Mouse (Mus musculus): Measurements from ENCODE around the gene Tjp2. TPM values are rescaled to one million over a fixed set of nuclear protein-coding genes. Genes with fewer than 3 reads are reported as not detected.
"Not testable (repeated sequence)": the region's sequence is repeated elsewhere in the genome, so short reads cannot be mapped to it uniquely, and the experiment has no call there.

Gene Tjp2
- polyA plus RNA-seq, 1 experiment from 2014 or later: 26.7 TPM

DNA sequence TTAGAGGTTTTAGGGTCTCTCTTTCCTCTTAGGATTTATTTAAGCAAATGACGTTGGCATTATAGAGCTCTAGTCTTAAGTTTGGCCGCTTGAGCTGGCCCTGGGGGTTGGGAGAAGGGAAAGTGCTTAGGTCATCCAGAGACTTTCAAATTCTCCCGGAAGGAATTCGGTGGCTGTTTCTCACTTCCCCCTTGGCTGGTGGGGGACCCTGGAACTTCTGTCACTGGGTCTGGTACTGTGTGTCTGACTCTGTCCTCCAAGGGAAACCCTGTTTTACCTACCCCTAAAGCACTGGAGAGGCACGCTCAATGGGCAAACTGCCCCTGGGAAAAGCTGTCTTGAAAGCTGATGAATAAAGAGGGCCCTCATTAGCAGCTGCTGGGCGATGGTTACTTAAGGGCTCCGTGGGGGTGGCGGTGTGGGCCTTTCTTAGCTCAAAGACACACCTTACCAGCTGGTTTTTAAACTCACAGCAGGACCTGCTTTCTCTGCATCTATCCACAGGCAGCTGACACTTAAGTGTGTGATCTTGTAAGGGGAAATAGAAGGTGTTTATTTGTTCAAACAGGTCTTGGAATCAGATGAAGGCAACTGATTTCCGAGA lies 28.9 kb upstream of the Tjp2 start:
- DNase-seq (ENCODE audit: low spot score): no peak
- Histone ChIP-seq H3K4me3 (no peak overlapping the region), H3K9me3 (no peaks in the 10 kb centered on the region), H3K27ac (no peak overlapping the region), H3K27me3 (ENCODE audit: insufficient read depth, poor library complexity, severe bottlenecking) (no peaks in the 10 kb centered on the region), H3K36me3 (no peaks in the 10 kb centered on the region), H3K4me1 (replicated peaks) (peaks cover 14% of the 10 kb centered on the region)
- WGBS: 39% methylated on average over 9 of the region's 9 CpGs

DNA sequence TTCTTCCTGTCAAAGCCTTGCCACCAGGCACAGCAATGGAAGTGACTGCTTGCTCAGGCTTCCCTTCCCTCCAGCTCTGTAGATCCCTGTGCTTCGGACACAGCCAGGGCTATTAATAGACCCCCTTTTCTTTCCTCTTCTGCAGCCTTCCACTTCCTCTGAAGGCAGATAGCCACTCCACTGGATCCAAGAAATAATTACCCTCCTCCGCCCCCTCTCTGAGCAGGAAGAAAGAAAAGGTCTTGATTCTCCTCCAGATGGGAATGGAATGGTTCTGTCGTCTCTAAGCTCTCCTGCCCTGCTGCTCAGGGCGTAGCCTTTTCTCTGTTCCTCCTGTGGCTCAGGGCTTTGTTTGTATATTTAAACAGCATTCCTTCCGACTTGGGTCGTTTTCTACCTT lies 27.0 kb upstream of the Tjp2 start:
- no peaks in the 10 kb centered on the region for H3K9me3 ChIP-seq
- H3K27me3 ChIP-seq (ENCODE audit: insufficient read depth, poor library complexity, severe bottlenecking): no peaks in the 10 kb centered on the region
- H3K4me3 ChIP-seq: no peak overlapping the region
- no peaks in the 10 kb centered on the region for H3K36me3 ChIP-seq
- peak overlapping the region; percentile 17; the same call in 1 of the 2 replicates for H3K27ac ChIP-seq
- no peak for DNase-seq (ENCODE audit: low spot score)
- WGBS: 23% methylated on average over 6 of the region's 6 CpGs
- peaks cover 14% of the 10 kb centered on the region for H3K4me1 ChIP-seq (replicated peaks)

DNA sequence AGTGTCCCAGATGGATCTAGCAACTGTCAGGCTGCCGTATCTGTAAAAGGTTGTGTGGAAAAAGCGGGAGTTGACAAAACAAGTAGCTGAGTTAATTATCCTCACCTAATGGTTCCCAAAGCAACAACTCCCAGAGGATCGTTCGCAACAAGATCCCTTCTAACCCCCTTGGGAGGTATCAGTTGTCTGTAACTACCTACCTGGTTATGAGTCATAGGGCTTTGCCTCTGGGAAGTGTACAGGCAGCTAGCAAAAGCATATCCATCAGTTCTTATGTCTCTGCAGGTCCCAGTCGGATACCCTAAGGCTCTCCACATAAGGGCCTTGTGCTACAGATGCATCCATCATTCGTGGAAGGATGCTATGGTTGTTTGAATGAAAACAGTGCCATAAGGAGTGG lies 18.5 kb upstream of the Tjp2 start:
- no peaks in the 10 kb centered on the region for H3K9me3 ChIP-seq
- H3K4me1 ChIP-seq (replicated peaks): peaks cover 13% of the 10 kb centered on the region
- 86% methylated on average over 6 of the region's 6 CpGs for WGBS
- DNase-seq (ENCODE audit: low spot score): no peak
- no peaks in the 10 kb centered on the region for H3K27me3 ChIP-seq (ENCODE audit: insufficient read depth, poor library complexity, severe bottlenecking)
- no peaks in the 10 kb centered on the region for H3K36me3 ChIP-seq
- H3K27ac ChIP-seq: no peak overlapping the region
- H3K4me3 ChIP-seq: no peak overlapping the region

DNA sequence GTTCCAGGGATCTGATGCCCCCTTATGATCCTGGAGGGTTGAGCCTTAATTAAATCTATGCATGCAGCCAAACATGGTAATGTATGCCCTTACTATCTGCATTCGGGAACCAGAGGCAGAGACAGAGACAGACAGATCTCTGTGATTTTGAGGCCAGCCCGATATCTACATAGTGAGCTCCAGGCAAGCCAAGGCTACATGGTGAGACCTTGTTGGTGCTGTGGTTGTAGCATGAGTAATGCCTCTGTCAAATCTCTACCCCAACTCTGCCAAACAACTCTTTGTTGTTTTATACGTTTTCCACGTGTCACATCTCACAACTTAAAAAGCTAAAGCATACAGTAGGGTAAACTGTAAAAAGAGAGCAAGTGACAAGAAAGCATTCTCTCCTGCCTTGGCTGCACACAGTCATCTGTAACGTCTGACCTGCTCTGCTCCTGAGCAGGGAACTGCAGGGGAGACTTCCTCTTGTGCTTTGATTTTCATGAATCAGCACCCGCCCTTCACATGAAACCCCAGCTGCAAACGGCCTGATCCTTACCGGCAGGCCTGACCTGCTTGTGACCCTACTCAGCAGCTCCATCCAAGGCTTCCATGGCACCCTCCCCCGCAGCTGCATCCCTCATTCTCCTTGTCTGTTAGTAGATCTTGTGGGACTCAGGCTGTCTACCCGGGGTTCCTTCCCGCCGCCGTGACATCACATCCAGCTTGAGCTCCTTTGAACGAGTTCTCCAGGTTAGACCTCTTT lies 17.1 kb upstream of the Tjp2 start:
- WGBS: 31% methylated on average over 14 of the region's 14 CpGs
- H3K27ac ChIP-seq: peak overlapping the region; percentile 46
- H3K9me3 ChIP-seq: no peaks in the 10 kb centered on the region
- peaks cover 13% of the 10 kb centered on the region for H3K4me1 ChIP-seq (replicated peaks)
- no peak overlapping the region for H3K4me3 ChIP-seq
- DNase-seq (ENCODE audit: low spot score): peak; percentile 51
- H3K27me3 ChIP-seq (ENCODE audit: insufficient read depth, poor library complexity, severe bottlenecking): no peaks in the 10 kb centered on the region
- H3K36me3 ChIP-seq: no peaks in the 10 kb centered on the region

DNA sequence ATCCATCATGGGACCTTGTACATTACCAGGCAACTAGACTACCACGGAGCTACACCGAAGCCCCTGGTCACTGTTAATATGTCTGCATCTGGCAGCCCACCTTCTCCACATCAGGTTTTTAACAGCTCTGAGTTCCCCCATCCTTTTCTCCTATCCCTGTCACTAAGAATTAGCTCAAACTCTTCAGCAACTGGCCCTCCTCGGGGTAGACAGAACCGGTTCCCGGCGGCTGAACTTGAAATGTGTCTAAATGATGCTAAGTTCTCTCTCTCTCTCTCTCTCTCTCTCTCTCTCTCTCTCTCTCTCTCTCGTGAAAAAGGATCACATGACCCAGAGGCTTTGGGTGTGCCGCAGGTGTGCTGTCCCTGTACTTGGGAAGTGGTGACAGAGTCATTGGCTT lies 16.4 kb upstream of the Tjp2 start:
- no peak overlapping the region for H3K4me3 ChIP-seq
- H3K27ac ChIP-seq: no peak overlapping the region
- no peaks in the 10 kb centered on the region for H3K36me3 ChIP-seq
- no peaks in the 10 kb centered on the region for H3K9me3 ChIP-seq
- H3K4me1 ChIP-seq (replicated peaks): peaks cover 13% of the 10 kb centered on the region
- 86% methylated on average over 8 of the region's 8 CpGs for WGBS
- H3K27me3 ChIP-seq (ENCODE audit: insufficient read depth, poor library complexity, severe bottlenecking): no peaks in the 10 kb centered on the region
- DNase-seq (ENCODE audit: low spot score): no peak

DNA sequence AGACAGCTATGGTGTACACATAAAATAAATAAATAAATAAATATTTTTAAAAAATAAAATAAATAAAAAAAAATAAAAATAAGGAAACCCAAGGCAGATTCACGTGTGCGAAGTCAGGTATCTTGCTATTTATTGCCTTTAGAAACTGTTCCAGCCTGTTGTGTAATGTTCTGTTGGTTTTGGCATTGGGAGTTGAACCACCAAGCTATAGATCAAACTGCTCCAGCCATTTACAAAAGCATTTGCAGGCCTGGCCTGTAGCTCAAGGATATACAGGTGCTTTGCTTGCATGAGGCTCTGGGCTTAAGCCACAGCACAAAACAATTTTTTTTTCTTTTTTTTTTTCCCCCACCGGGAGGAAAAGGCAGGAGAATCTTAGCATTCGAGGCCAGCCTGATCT lies 13.2 kb upstream of the Tjp2 start:
- Histone ChIP-seq H3K4me3 (no peak overlapping the region), H3K27ac (no peak overlapping the region), H3K9me3 (no peaks in the 10 kb centered on the region), H3K4me1 (replicated peaks) (peaks cover 13% of the 10 kb centered on the region), H3K27me3 (ENCODE audit: insufficient read depth, poor library complexity, severe bottlenecking) (no peaks in the 10 kb centered on the region), H3K36me3 (no peaks in the 10 kb centered on the region)
- 88% methylated on average over 4 of the region's 4 CpGs for WGBS
- no peak for DNase-seq (ENCODE audit: low spot score)

DNA sequence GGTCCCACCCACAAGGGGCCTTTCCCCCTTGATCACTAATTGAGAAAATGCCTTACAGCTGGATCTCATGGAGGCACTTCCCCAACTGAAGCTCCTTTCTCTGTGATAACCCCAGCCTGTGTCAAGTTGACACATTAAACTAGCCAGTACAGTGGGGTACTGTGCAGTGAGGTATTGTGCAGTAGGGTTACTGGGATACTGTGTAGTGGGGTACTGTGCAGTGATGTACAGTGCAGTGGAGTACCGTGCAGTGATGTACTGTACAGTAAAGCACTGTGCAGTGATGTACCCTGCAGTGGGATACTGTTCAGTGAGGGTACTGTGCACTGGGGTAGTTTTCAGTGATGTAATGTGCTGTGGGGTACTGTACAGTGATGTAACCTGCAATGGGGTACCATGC lies 7.5 kb upstream of the Tjp2 start:
- not testable (repeated sequence) for H3K36me3 ChIP-seq; DNase-seq (ENCODE audit: low spot score); H3K27me3 ChIP-seq (ENCODE audit: insufficient read depth, poor library complexity, severe bottlenecking); H3K4me3 ChIP-seq; H3K27ac ChIP-seq; H3K4me1 ChIP-seq (replicated peaks); H3K9me3 ChIP-seq
- 88% methylated on average over 1 of the region's 1 CpGs for WGBS

DNA sequence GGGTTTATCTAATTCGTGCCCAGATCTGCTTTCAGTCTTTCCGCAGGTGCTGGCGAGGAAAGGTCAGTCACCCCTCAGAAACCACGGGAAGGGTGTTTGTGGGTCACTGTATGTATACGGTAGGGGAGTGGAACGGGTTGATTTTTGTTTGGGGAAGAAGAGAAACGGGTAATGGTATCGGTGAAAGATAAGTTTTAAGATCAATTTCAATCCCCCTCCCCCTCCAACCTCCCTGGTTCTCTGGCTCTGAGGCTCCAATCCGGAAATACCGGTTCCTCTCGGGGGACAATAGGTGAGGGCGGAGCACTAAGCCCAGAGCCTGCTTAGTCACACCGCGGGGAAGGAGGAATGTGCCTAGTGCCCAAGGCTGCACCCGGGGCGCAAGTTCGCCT lies 471 bp upstream of the Tjp2 start:
- peak overlapping the region; percentile 83 for H3K27ac ChIP-seq
- peaks cover 27% of the 10 kb centered on the region for H3K4me1 ChIP-seq (replicated peaks)
- H3K27me3 ChIP-seq (ENCODE audit: insufficient read depth, poor library complexity, severe bottlenecking): peaks cover 47% of the 10 kb centered on the region
- H3K4me3 ChIP-seq: peak overlapping the region; percentile 65
- WGBS: under 1% methylated on average over 17 of the region's 17 CpGs
- H3K9me3 ChIP-seq: no peaks in the 10 kb centered on the region
- peak; percentile 53 for DNase-seq (ENCODE audit: low spot score)
- no peaks in the 10 kb centered on the region for H3K36me3 ChIP-seq

DNA sequence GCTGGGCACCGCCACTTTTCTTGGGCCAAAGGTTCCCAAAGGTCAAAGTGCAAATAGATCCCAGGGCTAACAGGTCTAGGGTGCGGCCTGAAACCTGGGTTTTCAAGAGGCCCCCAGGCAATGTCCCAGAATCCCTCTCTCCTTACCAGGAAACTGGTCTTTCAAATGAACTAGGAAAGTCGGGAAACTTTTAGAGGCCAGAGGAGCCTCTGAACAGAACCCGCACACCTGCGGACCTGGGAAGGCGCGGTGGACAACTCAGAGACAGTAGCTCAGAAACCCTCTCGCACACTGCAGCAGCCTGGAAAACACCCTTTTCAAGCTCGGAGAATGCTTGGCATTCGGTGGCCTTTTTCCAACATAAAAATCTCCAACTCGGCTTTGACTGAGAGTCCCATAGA lies 979 bp downstream of the Tjp2 start:
- Histone ChIP-seq H3K4me3 (peak overlapping the region; percentile 65), H3K27me3 (ENCODE audit: insufficient read depth, poor library complexity, severe bottlenecking) (peaks cover 47% of the 10 kb centered on the region), H3K27ac (peak overlapping the region; percentile 83; the same call in 1 of the 2 replicates), H3K4me1 (replicated peaks) (peaks cover 38% of the 10 kb centered on the region), H3K9me3 (no peaks in the 10 kb centered on the region), H3K36me3 (no peaks in the 10 kb centered on the region)
- WGBS: 8% methylated on average over 11 of the region's 11 CpGs
- no peak for DNase-seq (ENCODE audit: low spot score)

DNA sequence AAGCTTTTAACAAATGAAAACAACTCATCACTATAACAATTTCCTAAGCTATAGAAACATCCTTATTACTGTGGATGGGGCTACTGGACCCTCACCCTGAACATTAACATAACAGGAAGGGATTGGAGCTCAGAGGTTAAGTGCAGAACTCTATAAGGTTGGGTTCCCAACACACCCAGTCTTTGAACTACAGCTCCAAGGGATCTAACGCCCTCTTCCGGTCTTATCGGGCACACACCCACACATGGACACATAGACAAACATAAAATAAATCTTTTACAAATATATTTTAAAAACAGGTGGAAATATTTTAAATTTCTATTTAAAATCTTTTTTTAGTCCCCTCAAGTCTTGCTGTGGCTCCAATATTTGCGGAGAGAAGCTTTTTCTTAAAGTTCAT lies 3.4 kb downstream of the Tjp2 start:
- WGBS: 92% methylated on average over 4 of the region's 4 CpGs
- Histone ChIP-seq H3K27me3 (ENCODE audit: insufficient read depth, poor library complexity, severe bottlenecking) (peaks cover 42% of the 10 kb centered on the region), H3K4me3 (no peak overlapping the region), H3K36me3 (no peaks in the 10 kb centered on the region), H3K27ac (no peak overlapping the region), H3K9me3 (no peaks in the 10 kb centered on the region), H3K4me1 (replicated peaks) (peaks cover 42% of the 10 kb centered on the region)
- no peak for DNase-seq (ENCODE audit: low spot score)

DNA sequence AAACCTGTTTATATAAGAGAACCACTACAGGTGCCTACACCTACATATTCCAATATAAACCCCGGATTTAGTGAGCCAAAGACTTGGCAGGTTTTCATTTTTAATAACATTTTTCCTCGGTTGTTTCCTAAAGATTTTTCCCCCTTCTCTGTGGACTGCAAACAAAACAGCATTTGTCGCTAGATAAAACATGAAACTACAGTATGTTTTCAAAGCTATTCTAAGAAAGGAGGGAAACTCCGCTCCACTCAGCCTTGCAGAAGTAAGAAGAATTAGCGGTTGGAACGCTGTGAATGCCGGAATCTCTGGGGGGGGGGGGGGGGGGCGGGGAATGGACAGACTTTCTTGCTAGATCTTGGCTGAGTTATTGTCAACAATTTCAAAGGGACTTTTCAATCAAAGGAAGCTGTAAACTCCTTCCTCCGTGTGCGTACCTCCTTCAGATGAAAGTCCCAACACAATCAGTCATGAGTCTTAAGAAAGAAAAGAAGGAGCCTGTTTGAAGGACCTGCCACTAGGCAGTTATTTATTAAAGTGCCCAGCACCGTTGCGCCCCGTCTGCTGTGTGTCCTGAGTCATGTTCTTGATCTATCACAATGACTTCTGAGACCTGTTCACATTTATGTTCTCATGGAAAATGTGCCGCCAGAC lies 3.9 kb downstream of the Tjp2 start:
- no peak overlapping the region for H3K4me3 ChIP-seq
- DNase-seq (ENCODE audit: low spot score): no peak
- H3K36me3 ChIP-seq: no peaks in the 10 kb centered on the region
- no peaks in the 10 kb centered on the region for H3K9me3 ChIP-seq
- H3K27me3 ChIP-seq (ENCODE audit: insufficient read depth, poor library complexity, severe bottlenecking): peaks cover 39% of the 10 kb centered on the region
- no peak overlapping the region for H3K27ac ChIP-seq
- peaks cover 42% of the 10 kb centered on the region for H3K4me1 ChIP-seq (replicated peaks)
- WGBS: 45% methylated on average over 14 of the region's 14 CpGs

DNA sequence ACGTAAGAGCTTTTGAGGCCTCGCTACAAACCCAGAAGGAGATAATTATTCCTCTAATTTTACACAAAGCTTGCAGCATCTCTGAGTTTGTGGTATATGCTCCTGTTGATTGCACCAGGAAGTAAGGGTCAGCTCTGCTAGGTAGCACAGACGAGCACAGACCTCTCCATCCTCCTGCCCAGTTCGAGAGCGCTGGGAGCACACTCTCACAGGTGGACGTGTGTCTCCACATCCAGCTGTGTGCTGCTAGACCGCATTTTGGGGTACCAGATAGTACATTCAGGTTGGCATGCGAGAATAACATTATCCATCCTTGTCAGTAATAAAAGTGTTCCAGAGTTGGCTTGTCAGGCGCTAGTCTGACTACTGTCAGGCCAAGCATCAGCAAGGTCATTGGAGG lies 5.8 kb downstream of the Tjp2 start:
- Histone ChIP-seq H3K9me3 (no peaks in the 10 kb centered on the region), H3K27me3 (ENCODE audit: insufficient read depth, poor library complexity, severe bottlenecking) (peaks cover 27% of the 10 kb centered on the region), H3K36me3 (no peaks in the 10 kb centered on the region), H3K27ac (no peak overlapping the region), H3K4me3 (no peak overlapping the region), H3K4me1 (replicated peaks) (peaks cover 31% of the 10 kb centered on the region)
- no peak for DNase-seq (ENCODE audit: low spot score)
- 73% methylated on average over 9 of the region's 9 CpGs for WGBS

DNA sequence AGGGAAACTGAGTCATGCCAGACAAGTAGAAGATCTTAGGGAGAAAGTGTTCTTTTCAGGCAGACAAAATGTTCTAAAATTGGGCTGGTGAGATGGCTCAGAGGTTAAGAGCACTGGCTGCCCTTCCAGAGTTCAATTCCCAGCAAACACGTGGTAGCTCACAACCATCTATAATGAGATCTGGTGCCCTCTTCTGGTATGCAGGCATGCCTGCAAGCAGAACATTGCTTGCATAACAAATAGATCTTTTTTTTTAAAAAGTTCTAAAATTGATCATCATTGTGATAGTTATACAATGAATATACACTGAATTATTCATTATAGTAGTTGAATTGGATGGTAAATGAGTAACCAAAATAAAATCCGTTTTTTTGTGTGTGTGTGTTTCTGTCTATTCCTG lies 6.5 kb downstream of the Tjp2 start:
- no peaks in the 10 kb centered on the region for H3K9me3 ChIP-seq
- peaks cover 31% of the 10 kb centered on the region for H3K4me1 ChIP-seq (replicated peaks)
- H3K4me3 ChIP-seq: no peak overlapping the region
- no peak overlapping the region for H3K27ac ChIP-seq
- no peaks in the 10 kb centered on the region for H3K36me3 ChIP-seq
- no peak for DNase-seq (ENCODE audit: low spot score)
- 51% methylated on average over 2 of the region's 2 CpGs for WGBS
- H3K27me3 ChIP-seq (ENCODE audit: insufficient read depth, poor library complexity, severe bottlenecking): peaks cover 20% of the 10 kb centered on the region

All from hindbrain, embryonic 10.5 days (tissue).